Mouse (Mus musculus): ENCODE data around the gene Aff3. TPM values are rescaled to one million over a fixed set of nuclear protein-coding genes. Genes with fewer than 3 reads are reported as not detected.

The Aff3 gene
- polyA plus RNA-seq, 1 experiment from 2014 or later, result 29.5 TPM

DNA sequence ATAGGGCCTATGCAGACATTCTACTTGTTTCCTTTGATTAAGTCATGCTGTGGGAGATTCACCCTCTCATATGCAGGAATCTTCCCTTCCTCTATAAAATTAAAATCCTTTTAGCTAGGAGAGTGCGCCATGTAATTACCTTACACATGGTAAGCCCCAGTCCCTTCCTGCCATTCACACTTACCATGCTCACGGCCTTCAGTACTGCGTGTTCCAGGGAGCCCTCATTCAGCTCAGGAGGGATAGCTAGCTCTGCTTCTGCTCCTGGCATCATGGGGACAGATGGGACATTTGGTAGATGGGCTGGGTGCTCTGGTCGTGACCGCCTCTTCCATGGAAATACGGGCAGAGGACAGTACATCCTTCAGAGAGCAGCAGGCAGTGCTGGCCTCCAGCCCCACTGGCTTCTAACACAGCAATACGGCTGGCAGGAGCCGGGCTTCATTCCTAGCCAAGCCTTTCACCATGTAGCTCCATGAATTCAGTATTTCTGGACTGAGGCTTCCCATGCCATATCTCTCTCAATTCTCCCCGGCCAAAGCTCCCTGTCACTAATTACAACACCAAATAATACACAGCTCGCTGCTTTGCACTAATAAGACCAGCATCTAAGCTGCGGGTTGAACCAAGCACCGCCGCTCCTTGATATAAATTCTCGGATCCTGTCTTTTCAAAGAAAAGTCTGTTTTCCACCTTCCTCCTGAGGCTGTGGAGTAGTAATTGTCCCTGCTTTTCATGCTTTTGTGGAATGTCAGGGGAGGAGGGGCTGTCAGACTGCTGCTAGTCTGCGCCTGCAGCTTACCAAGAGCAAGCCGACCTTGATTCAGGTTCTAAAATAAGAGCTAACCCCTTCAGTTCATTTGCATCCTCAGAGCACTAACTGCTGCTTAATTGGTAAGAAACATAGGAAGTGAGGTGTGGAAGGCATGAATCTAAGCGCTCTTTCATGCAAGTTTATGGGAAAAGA lies 464.8 kb downstream of the Aff3 start:
- ATAC-seq (ENCODE audit: low FRiP score) (peak; percentile 48; the same call in 1 of the 2 replicates), DNase-seq (ENCODE audit: low spot score) (no peak)
- WGBS, result 33% methylated on average over 17 of the region's 17 CpGs
- H3K36me3 ChIP-seq (replicated peaks; ENCODE audit: control insufficient read depth, insufficient read depth), result peaks cover 17% of the 10 kb centered on the region
- 0 out of 2 replicates have a peak overlapping the region, but pooled peaks have one; percentile 2 for H3K4me2 ChIP-seq (replicated peaks)
- H3K27ac ChIP-seq, result peak overlapping the region; percentile 80
- no peak overlapping the region for H3K4me3 ChIP-seq (replicated peaks; ENCODE audit: low read length)
- H3K27me3 ChIP-seq (ENCODE audit: control insufficient read depth, insufficient read depth, low read length), result no peaks in the 10 kb centered on the region
- peaks cover 45% of the 10 kb centered on the region for H3K4me1 ChIP-seq (replicated peaks; ENCODE audit: control insufficient read depth, insufficient read depth, low read length)
- no peaks in the 10 kb centered on the region for H3K9me3 ChIP-seq (ENCODE audit: control insufficient read depth, low read length)
- peak overlapping the region; percentile 16 for H3K9ac ChIP-seq

DNA sequence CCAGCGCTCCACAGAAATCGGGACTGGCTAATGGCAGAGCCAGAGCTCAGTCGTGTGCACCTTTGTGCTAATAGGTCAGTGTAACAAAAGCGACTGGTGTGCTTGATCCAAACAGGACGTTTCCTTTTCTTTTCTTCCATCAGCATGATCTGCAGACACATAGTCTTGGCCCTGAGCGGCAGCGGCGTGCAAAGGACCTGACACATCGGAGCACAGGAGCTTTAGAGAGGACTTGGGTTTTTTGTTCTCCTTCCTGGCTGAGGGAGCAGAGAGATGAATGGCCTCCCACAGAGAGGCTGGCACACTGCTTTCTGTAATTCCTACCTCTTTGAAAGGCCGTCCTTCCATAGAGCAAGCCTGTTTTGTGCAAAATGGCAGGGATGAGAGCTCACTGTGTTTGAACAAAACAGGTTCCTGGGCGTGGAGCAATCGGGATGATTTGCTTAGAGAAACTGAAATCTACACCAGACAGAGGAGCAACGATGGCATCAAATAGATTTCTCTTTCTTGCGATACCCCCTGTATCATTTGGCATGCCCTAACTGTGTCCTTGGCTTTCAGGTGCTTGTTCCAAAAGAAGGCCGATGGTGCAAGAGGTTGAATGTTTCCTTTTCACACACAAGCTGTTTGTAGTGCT lies 466.2 kb downstream of the Aff3 start:
- Histone ChIP-seq H3K27me3 (ENCODE audit: control insufficient read depth, insufficient read depth, low read length) (no peaks in the 10 kb centered on the region), H3K4me1 (replicated peaks; ENCODE audit: control insufficient read depth, insufficient read depth, low read length) (peaks cover 45% of the 10 kb centered on the region), H3K4me2 (replicated peaks) (no peak overlapping the region), H3K9ac (peak overlapping the region; percentile 16; the same call in 1 of the 2 replicates), H3K9me3 (ENCODE audit: control insufficient read depth, low read length) (no peaks in the 10 kb centered on the region), H3K36me3 (replicated peaks; ENCODE audit: control insufficient read depth, insufficient read depth) (peaks cover 14% of the 10 kb centered on the region), H3K27ac (peak overlapping the region; percentile 80), H3K4me3 (replicated peaks; ENCODE audit: low read length) (no peak overlapping the region)
- ATAC-seq (ENCODE audit: low FRiP score), result peak; percentile 35; the same call in 1 of the 2 replicates
- DNase-seq (ENCODE audit: low spot score), result peak; percentile 63
- 17% methylated on average over 15 of the region's 15 CpGs for WGBS

DNA sequence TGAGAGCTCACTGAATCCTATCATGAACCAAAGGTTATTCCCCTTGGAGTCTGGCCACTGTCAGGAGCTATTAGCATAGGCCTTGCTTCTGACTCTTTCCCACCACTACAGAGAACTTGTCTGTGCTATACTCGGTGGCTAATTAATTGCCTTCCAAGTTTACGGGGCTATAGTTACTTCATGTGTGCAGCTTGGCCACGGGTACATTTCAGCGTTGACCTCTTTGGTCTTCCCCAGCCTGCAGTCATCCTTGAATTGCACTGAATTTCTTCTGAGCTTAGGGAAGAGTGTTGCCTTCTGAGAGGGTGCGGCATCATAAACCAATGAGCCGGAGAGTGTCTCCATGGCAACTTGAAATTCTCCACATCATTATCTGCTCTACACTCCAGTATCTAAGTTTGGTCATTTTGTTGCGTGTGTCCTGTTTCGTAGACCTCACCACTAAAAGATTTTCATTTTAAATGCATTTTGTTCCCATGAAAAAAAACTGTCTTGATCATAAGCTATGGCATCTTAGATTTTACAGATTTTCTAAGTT lies 467.5 kb downstream of the Aff3 start:
- peak; percentile 39; the same call in 1 of the 2 replicates for ATAC-seq (ENCODE audit: low FRiP score)
- no peak overlapping the region for H3K4me2 ChIP-seq (replicated peaks)
- peaks cover 45% of the 10 kb centered on the region for H3K4me1 ChIP-seq (replicated peaks; ENCODE audit: control insufficient read depth, insufficient read depth, low read length)
- peaks cover 14% of the 10 kb centered on the region; the same call in 1 of the 2 replicates for H3K36me3 ChIP-seq (replicated peaks; ENCODE audit: control insufficient read depth, insufficient read depth)
- H3K9ac ChIP-seq, result no peak overlapping the region
- H3K4me3 ChIP-seq (replicated peaks; ENCODE audit: low read length), result no peak overlapping the region
- no peaks in the 10 kb centered on the region for H3K9me3 ChIP-seq (ENCODE audit: control insufficient read depth, low read length)
- DNase-seq (ENCODE audit: low spot score), result no peak
- H3K27me3 ChIP-seq (ENCODE audit: control insufficient read depth, insufficient read depth, low read length), result no peaks in the 10 kb centered on the region
- peak overlapping the region; percentile 80 for H3K27ac ChIP-seq
- WGBS, result 44% methylated on average over 8 of the region's 8 CpGs

DNA sequence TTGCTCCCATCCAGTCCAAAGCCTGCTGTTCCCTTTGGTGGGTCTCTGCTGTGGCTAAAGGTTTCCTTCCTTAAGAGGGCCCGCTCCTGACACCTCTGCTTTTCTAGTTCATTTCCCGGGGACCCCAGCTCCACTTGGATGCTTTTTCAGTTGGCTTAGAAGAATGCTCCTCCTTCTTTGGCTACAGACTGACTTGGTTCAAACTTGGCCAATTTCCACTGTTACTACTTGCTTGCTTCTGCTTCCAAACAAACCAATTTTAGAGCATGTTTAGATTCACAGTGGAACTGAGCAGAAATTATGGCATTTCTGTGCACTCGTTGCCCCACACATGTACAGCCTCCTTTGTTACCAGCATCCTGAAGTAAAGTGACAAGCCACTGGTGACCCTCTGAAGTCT lies 469.0 kb downstream of the Aff3 start:
- no peaks in the 10 kb centered on the region for H3K9me3 ChIP-seq (ENCODE audit: control insufficient read depth, low read length)
- no peak overlapping the region for H3K4me2 ChIP-seq (replicated peaks)
- no peaks in the 10 kb centered on the region for H3K27me3 ChIP-seq (ENCODE audit: control insufficient read depth, insufficient read depth, low read length)
- no peak overlapping the region for H3K9ac ChIP-seq
- no peak for ATAC-seq (ENCODE audit: low FRiP score)
- peaks cover 39% of the 10 kb centered on the region for H3K4me1 ChIP-seq (replicated peaks; ENCODE audit: control insufficient read depth, insufficient read depth, low read length)
- no peak for DNase-seq (ENCODE audit: low spot score)
- peaks cover 14% of the 10 kb centered on the region; the same call in 1 of the 2 replicates for H3K36me3 ChIP-seq (replicated peaks; ENCODE audit: control insufficient read depth, insufficient read depth)
- no peak overlapping the region for H3K4me3 ChIP-seq (replicated peaks; ENCODE audit: low read length)
- WGBS, result 91% methylated on average over 3 of the region's 3 CpGs
- H3K27ac ChIP-seq, result no peak overlapping the region

DNA sequence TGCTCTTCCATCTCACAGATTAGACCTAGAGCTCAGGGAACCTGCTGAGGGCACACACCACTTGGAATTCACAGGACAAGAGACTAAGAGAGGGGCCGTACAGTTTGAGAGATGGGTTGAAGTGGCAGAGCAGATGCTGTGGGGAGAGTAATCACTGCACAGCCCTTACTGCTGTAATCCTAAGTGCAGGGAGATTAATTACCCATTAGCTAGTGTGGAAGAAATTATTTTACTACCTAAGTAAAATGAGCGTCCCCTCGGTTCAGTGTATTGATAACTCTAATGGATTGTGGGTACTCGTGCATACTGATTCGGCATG lies 478.6 kb downstream of the Aff3 start:
- no peak overlapping the region for H3K4me2 ChIP-seq (replicated peaks)
- no peaks in the 10 kb centered on the region for H3K27me3 ChIP-seq (ENCODE audit: control insufficient read depth, insufficient read depth, low read length)
- 68% methylated on average over 5 of the region's 5 CpGs for WGBS
- H3K4me3 ChIP-seq (replicated peaks; ENCODE audit: low read length), result no peak overlapping the region
- H3K36me3 ChIP-seq (replicated peaks; ENCODE audit: control insufficient read depth, insufficient read depth), result peaks cover 47% of the 10 kb centered on the region
- peak overlapping the region; percentile 33; the same call in 1 of the 2 replicates for H3K27ac ChIP-seq
- no peak for ATAC-seq (ENCODE audit: low FRiP score)
- DNase-seq (ENCODE audit: low spot score), result no peak
- no peaks in the 10 kb centered on the region for H3K4me1 ChIP-seq (replicated peaks; ENCODE audit: control insufficient read depth, insufficient read depth, low read length)
- no peaks in the 10 kb centered on the region for H3K9me3 ChIP-seq (ENCODE audit: control insufficient read depth, low read length)
- H3K9ac ChIP-seq, result no peak overlapping the region

DNA sequence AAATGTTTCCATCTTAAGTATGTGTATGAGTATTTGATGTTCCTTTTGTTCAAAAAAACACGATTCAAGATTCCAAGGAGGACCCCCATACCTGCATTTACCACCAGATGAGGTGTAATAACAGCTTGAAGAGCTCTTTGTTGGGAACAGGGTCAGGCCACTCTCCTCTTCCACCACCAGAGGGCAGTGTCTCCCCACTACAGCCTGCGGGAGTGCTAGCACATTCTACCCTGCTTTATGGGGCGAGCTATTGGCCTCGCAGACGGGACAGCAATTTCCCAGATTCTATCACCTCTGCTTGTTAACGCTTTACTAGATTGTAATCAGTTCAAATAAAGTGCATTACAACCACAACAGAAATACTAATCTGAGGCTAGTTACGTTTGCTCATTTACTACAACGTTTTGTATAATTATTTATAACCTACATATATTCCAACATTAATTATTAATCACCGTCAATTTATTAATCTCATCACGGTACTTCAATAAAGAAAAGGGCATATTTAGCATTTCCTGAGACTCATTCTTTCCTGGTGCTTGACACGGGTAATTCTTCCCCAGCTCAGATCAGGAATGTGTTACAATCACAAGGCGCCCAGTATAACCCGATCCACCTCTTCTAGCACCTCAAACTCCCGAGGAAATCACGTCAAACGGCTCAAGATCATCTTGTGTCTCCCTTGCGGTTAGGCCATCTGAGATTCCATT lies 479.1 kb downstream of the Aff3 start:
- no peak overlapping the region for H3K9ac ChIP-seq
- no peak overlapping the region for H3K4me3 ChIP-seq (replicated peaks; ENCODE audit: low read length)
- H3K4me1 ChIP-seq (replicated peaks; ENCODE audit: control insufficient read depth, insufficient read depth, low read length), result no peaks in the 10 kb centered on the region
- ATAC-seq (ENCODE audit: low FRiP score), result peak; percentile 78; the same call in 1 of the 2 replicates
- H3K27ac ChIP-seq, result peak overlapping the region; percentile 33; the same call in 1 of the 2 replicates
- H3K9me3 ChIP-seq (ENCODE audit: control insufficient read depth, low read length), result no peaks in the 10 kb centered on the region
- peak; percentile 96 for DNase-seq (ENCODE audit: low spot score)
- no peaks in the 10 kb centered on the region for H3K27me3 ChIP-seq (ENCODE audit: control insufficient read depth, insufficient read depth, low read length)
- no peak overlapping the region for H3K4me2 ChIP-seq (replicated peaks)
- WGBS, result 47% methylated on average over 17 of the region's 17 CpGs
- H3K36me3 ChIP-seq (replicated peaks; ENCODE audit: control insufficient read depth, insufficient read depth), result peaks cover 52% of the 10 kb centered on the region

DNA sequence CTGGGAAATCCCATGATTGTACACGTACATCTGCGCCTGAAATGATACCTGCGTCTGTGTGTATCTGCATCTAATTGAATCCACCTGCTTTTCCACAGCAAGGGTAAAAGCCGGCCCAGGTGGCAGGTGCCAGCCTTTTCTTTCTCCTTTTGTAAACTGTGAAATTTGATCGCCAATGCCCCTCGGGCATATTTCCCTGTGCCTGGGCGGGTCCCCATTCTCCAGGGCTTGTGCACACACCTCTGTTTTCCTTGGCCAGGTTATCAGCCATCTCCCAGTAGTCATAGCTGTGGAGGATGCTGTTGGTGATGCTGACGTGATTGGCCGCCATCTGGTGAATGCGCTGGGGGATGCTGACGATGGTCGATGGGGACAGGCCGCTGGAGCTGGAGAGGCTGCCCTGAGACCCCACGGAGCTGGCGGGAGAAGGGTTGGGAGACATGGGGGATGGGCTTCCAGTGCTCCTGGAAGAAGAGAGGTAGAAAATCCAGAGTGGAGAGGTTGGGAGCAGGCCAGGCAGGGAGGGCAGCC lies 483.7 kb downstream of the Aff3 start:
- H3K9ac ChIP-seq, result no peak overlapping the region
- no peaks in the 10 kb centered on the region for H3K27me3 ChIP-seq (ENCODE audit: control insufficient read depth, insufficient read depth, low read length)
- DNase-seq (ENCODE audit: low spot score) (no peak), ATAC-seq (ENCODE audit: low FRiP score) (no peak)
- no peak overlapping the region for H3K27ac ChIP-seq
- 83% methylated on average over 15 of the region's 15 CpGs for WGBS
- H3K4me2 ChIP-seq (replicated peaks), result no peak overlapping the region
- H3K4me3 ChIP-seq (replicated peaks; ENCODE audit: low read length), result no peak overlapping the region
- no peaks in the 10 kb centered on the region for H3K4me1 ChIP-seq (replicated peaks; ENCODE audit: control insufficient read depth, insufficient read depth, low read length)
- H3K36me3 ChIP-seq (replicated peaks; ENCODE audit: control insufficient read depth, insufficient read depth), result peaks cover 81% of the 10 kb centered on the region
- no peaks in the 10 kb centered on the region for H3K9me3 ChIP-seq (ENCODE audit: control insufficient read depth, low read length)

DNA sequence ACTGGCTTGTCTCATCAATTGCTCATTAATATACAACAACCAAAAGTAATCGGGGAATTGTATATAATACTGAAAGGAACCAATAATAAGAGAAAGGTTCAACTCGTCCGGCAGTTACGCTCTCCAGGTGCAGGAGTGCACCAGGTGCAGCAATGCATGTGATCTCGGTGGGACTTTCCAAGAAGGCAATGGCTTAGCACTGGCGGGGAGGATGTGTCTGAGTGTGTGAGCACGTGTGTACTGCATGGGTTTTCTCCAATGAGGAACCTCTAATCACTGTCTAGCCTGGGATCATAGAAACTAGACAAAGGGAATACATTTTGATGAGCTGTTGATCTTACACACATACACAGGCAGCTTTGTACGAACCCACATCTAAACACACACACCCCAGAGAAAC lies 485.8 kb downstream of the Aff3 start:
- H3K4me3 ChIP-seq (replicated peaks; ENCODE audit: low read length), result no peak overlapping the region
- H3K9ac ChIP-seq, result no peak overlapping the region
- no peaks in the 10 kb centered on the region for H3K4me1 ChIP-seq (replicated peaks; ENCODE audit: control insufficient read depth, insufficient read depth, low read length)
- H3K27ac ChIP-seq, result no peak overlapping the region
- DNase-seq (ENCODE audit: low spot score) (no peak), ATAC-seq (ENCODE audit: low FRiP score) (no peak)
- 94% methylated on average over 8 of the region's 8 CpGs for WGBS
- no peaks in the 10 kb centered on the region for H3K9me3 ChIP-seq (ENCODE audit: control insufficient read depth, low read length)
- H3K4me2 ChIP-seq (replicated peaks), result no peak overlapping the region
- no peaks in the 10 kb centered on the region for H3K27me3 ChIP-seq (ENCODE audit: control insufficient read depth, insufficient read depth, low read length)
- peaks cover 68% of the 10 kb centered on the region for H3K36me3 ChIP-seq (replicated peaks; ENCODE audit: control insufficient read depth, insufficient read depth)

Data from hindbrain, embryonic 14.5 days (tissue).